Comparison of ENCODE assay signal across 8 mouse cellular contexts in the genomic region with DNA sequence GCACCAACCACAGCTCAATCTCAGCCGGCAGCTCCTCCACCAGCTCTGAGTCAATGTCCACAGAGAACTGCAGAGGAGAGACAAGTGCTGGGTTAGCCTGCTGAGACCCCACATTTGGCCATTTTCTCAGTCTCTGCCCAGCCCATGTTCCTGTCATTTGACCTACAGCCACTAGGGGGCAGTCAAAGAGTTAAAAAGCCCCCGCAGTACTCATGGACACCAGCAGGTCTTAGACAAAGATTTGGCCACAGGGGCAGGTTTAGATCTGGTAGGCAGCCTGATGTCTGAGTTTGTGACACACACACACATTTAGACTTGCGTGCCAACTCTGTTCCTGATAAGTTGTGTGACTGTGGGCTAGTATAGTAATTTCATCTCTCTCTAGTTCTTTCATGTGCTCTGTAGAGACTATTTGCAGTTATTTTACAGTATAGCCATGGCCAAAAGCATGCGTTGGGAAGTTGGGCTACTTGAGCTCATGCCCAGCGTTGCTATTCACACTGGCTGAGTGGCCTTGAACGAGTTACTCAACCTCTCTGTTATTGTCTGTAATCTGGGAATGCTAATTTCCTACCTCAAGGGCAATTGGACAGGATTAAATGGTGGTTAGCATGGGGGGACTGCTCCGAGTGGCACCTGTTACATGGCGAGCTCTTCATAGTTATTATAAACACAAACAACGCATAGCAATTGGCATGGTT. TPM values are rescaled to one million over a fixed set of nuclear protein-coding genes. Genes with fewer than 3 reads are reported as not detected.
A peak's percentile ranks its signal among the peaks of the same experiment; 100 is the strongest.
DNase-seq lines count a peak whose midpoint lies in the region; ATAC-seq lines count a peak whose summit lies in the region.

No protein-coding gene starts in this region.

- peaks cover 39% of the 10 kb centered on the region for H3K27me3 ChIP-seq in liver, embryonic 12.5 days (replicated peaks)

- peaks cover 5% of the 10 kb centered on the region; the same call in 1 of the 2 replicates for H3K4me1 ChIP-seq in liver, embryonic 12.5 days

- H3K9me3 ChIP-seq in liver, embryonic 12.5 days (replicated peaks) = no peaks in the 10 kb centered on the region

- H3K36me3 ChIP-seq in liver, embryonic 12.5 days = no peaks in the 10 kb centered on the region

- H3K4me2 ChIP-seq in liver, embryonic 12.5 days = no peak overlapping the region

- no peak overlapping the region for H3K9ac ChIP-seq in liver, embryonic 12.5 days

- ATAC-seq in hematopoietic stem cell, adult 5-6 weeks (replicated peaks in 1 of 2; ENCODE audit: insufficient read depth in 1 of 2, low FRiP score in 2 of 2, low TSS enrichment in 1 of 2, low read depth in 1 of 2, poor library complexity in 2 of 2, severe bottlenecking in 2 of 2) = peak; percentile 76 to 81
- peak; percentile 25; the same call in 1 of the 2 replicates for ATAC-seq in liver, embryonic 12.5 days
- ATAC-seq in neutrophil, adult 5-6 weeks (ENCODE audit: extremely low read depth, insufficient number of reproducible peaks, low FRiP score, poor library complexity, severe bottlenecking) = peak; percentile 68

- 44% methylated on average over 9 of the region's 9 CpGs for WGBS in liver, embryonic 12.5 days (ENCODE audit: insufficient replicate concordance)

- H3K27ac ChIP-seq in liver, embryonic 12.5 days = no peak overlapping the region

- peak; percentile 58 to 61 for DNase-seq in right cerebral cortex, adult 2 months (ENCODE audit: low spot score in 2 of 2)
- no peak for DNase-seq in right cerebral cortex, postnatal 4 days
- peak; percentile 67 for DNase-seq in adrenal gland, adult 2 months
- DNase-seq in embryo, embryonic 11.5 days (ENCODE audit: low read depth, low spot score) = peak; percentile 58
- no peak for DNase-seq in frontal cortex, postnatal 10 days (ENCODE audit: low spot score in 2 of 2)

- H3K4me3 ChIP-seq in liver, embryonic 12.5 days = no peak overlapping the region

RNA-seq across cellular contexts. Expression of a gene that starts 6.0 kb away (rescaled TPM):
- 100 to 1,000 TPM in 1 of 2 experiments, 10 to 100 TPM in 1; 92.9 to 112 TPM for total RNA-seq in adrenal gland, adult 2 months (2021)
- polyA plus RNA-seq in adrenal gland, adult 2 months (2012; rRNA removed) = 114 and 118 TPM in 2 replicates
- 3.3 and 4.1 TPM in 2 replicates for total RNA-seq in hematopoietic stem cell, adult 5-6 weeks (2017)
- 10.0 and 11.0 TPM in 2 replicates for polyA plus RNA-seq in liver, embryonic 12.5 days (2016; fragmentation: Nextera tagmentation; extraction: Ambion mirVana)
- total RNA-seq in neutrophil, adult 5-6 weeks (2017) = 2.9 and 5.2 TPM in 2 replicates

RNA-seq across cellular contexts. Expression of a gene that starts 29.5 kb away (rescaled TPM):
- total RNA-seq in adrenal gland, adult 2 months (2021) = 10 to 100 TPM; 37.8 to 54.0 TPM
- polyA plus RNA-seq in adrenal gland, adult 2 months (2012; rRNA removed) = 47.2 and 49.0 TPM in 2 replicates
- total RNA-seq in hematopoietic stem cell, adult 5-6 weeks (2017) = 2.5 and 4.6 TPM in 2 replicates
- polyA plus RNA-seq in liver, embryonic 12.5 days (2016; fragmentation: Nextera tagmentation; extraction: Ambion mirVana) = 2.8 and 3.6 TPM in 2 replicates
- total RNA-seq in neutrophil, adult 5-6 weeks (2017) = 0.23 and 1.2 TPM in 2 replicates

RNA-seq across cellular contexts. Expression of a gene that starts 37.5 kb away (rescaled TPM):
- 1 to 10 TPM; 2.5 to 4.5 TPM for total RNA-seq in adrenal gland, adult 2 months (2021)
- polyA plus RNA-seq in adrenal gland, adult 2 months (2012; rRNA removed) = 12.9 and 13.5 TPM in 2 replicates
- 2.6 and 6.1 TPM in 2 replicates for total RNA-seq in hematopoietic stem cell, adult 5-6 weeks (2017)
- 53.8 and 56.7 TPM in 2 replicates for polyA plus RNA-seq in liver, embryonic 12.5 days (2016; fragmentation: Nextera tagmentation; extraction: Ambion mirVana)
- total RNA-seq in neutrophil, adult 5-6 weeks (2017) = 0.81 and 3.1 TPM in 2 replicates

RNA-seq across cellular contexts. Expression of a gene that starts 56.3 kb away (rescaled TPM):
- total RNA-seq in adrenal gland, adult 2 months (2021) = 100 to 1,000 TPM; 101 to 148 TPM
- polyA plus RNA-seq in adrenal gland, adult 2 months (2012; rRNA removed) = 61.6 and 64.6 TPM in 2 replicates
- total RNA-seq in hematopoietic stem cell, adult 5-6 weeks (2017) = 159 and 240 TPM in 2 replicates
- polyA plus RNA-seq in liver, embryonic 12.5 days (2016; fragmentation: Nextera tagmentation; extraction: Ambion mirVana) = 13.4 and 14.1 TPM in 2 replicates
- 118 and 120 TPM in 2 replicates for total RNA-seq in neutrophil, adult 5-6 weeks (2017)

Comparison
In these comparisons a context has a peak if more than half of its experiments do, and no peak if none do; other contexts are left out.
1. DNase-seq: peak in right cerebral cortex, adult 2 months (2 of 2), adrenal gland, adult 2 months (single experiment) and embryo, embryonic 11.5 days (single experiment); none in right cerebral cortex, postnatal 4 days (single experiment) and frontal cortex, postnatal 10 days (0 of 2).
2. ATAC-seq: peak in every context shown above with its lines; median percentile 78 in hematopoietic stem cell, adult 5-6 weeks; 68 in neutrophil, adult 5-6 weeks; 25 in liver, embryonic 12.5 days.
3. RNA of a gene that starts 6.0 kb away (total RNA-seq): 92.9 to 112 TPM in adrenal gland, adult 2 months; 3.3 to 4.1 TPM in hematopoietic stem cell, adult 5-6 weeks and 2.9 to 5.2 TPM in neutrophil, adult 5-6 weeks; every median in the first group is over 10 times any median in the second.